8 mouse cellular contexts compared by ENCODE assay signal in the genomic region with DNA sequence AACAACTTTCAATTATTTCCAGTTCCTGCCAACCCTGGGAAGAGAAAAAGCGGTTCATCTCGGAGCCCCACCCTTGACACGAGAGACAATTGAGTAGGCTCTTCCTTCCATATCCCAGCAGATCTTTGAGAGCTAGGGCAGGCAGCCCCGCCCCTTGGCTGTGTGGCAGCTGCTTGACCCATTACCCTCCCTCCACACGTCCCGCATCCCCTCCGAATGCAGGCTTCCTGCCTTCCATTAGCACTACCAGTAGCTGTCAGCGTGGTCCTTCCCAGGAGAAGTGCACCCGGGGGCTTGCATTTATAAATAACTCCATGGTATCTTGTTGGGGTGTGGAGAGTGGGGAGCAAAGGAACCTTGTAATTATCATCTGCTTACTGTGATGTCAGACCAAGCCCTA. TPM values are rescaled to one million over a fixed set of nuclear protein-coding genes. Genes with fewer than 3 reads are reported as not detected.
DNase-seq lines count a peak whose midpoint lies in the region; ATAC-seq and TF ChIP-seq lines count a peak whose summit lies in the region.

No protein-coding gene starts in this region.

- no peak overlapping the region for H3K27ac ChIP-seq in cerebellum, adult 2 months (ENCODE audit: insufficient read depth, low read length)
- peak overlapping the region; percentile 60; the same call in 1 of the 2 replicates for H3K27ac ChIP-seq in hindbrain, embryonic 12.5 days
- H3K27ac ChIP-seq in lung, postnatal 0 days (ENCODE audit: low read length), result peak overlapping the region; percentile 27; the same call in 1 of the 2 replicates

- peaks cover 3% of the 10 kb centered on the region; the same call in 1 of the 2 replicates for H3K4me1 ChIP-seq in cerebellum, adult 2 months (ENCODE audit: control insufficient read depth, insufficient read depth, low read length)
- peaks cover 34% of the 10 kb centered on the region for H3K4me1 ChIP-seq in hindbrain, embryonic 12.5 days
- peaks cover 6% of the 10 kb centered on the region; the same call in 1 of the 2 replicates for H3K4me1 ChIP-seq in lung, postnatal 0 days (ENCODE audit: insufficient read depth, low read depth, low read length)

- TF ChIP-seq CTCF in cerebellum, adult 2 months (IDR thresholded peaks at IDR 0.05; ENCODE audit: borderline replicate concordance, insufficient read depth, low read depth, low read length), result no peak
- no peak for TF ChIP-seq CTCF in lung, postnatal 0 days (IDR thresholded peaks at IDR 0.05)

- TF ChIP-seq POLR2A in cerebellum, adult 2 months (IDR thresholded peaks at IDR 0.05; ENCODE audit: borderline replicate concordance, insufficient read depth, low read length), result no peak

- peak; percentile 21 to 25 for DNase-seq in cerebellum, postnatal 10 days
- DNase-seq in cerebellum, adult 2 months, result no peak
- peak; percentile 85 for DNase-seq in embryo, embryonic 10 days (ENCODE audit: low spot score)
- DNase-seq in lung, postnatal 0 days (ENCODE audit: low spot score), result peak; percentile 68
- DNase-seq in thymus, postnatal 4 days, result no peak
- DNase-seq in T-cell, adult 2 months (ENCODE audit: low spot score), result no peak
- no peak for DNase-seq in cerebellum, adult 8-10 months

- no peaks in the 10 kb centered on the region for H3K9me3 ChIP-seq in hindbrain, embryonic 12.5 days (replicated peaks)
- H3K9me3 ChIP-seq in lung, postnatal 0 days (ENCODE audit: low read length), result no peaks in the 10 kb centered on the region

- H3K9ac ChIP-seq in hindbrain, embryonic 12.5 days, result no peak overlapping the region
- no peak overlapping the region for H3K9ac ChIP-seq in lung, postnatal 0 days (replicated peaks; ENCODE audit: low read depth)

- WGBS in cerebellum, adult 2 months, result 65% methylated on average over 9 of the region's 9 CpGs
- 21% methylated on average over 9 of the region's 9 CpGs for WGBS in hindbrain, embryonic 12.5 days
- WGBS in lung, postnatal 0 days, result 26% methylated on average over 9 of the region's 9 CpGs

- no peaks in the 10 kb centered on the region for H3K36me3 ChIP-seq in hindbrain, embryonic 12.5 days
- no peaks in the 10 kb centered on the region for H3K36me3 ChIP-seq in lung, postnatal 0 days (ENCODE audit: insufficient read depth, low read length)

- no peak overlapping the region for H3K4me3 ChIP-seq in cerebellum, adult 2 months (replicated peaks; ENCODE audit: insufficient read depth, low read depth, low read length)
- no peak overlapping the region for H3K4me3 ChIP-seq in hindbrain, embryonic 12.5 days
- no peak overlapping the region for H3K4me3 ChIP-seq in lung, postnatal 0 days (ENCODE audit: low read depth, low read length)

- H3K4me2 ChIP-seq in hindbrain, embryonic 12.5 days (replicated peaks), result peak overlapping the region; percentile 23
- H3K4me2 ChIP-seq in lung, postnatal 0 days (replicated peaks; ENCODE audit: low read depth, low read length), result no peak overlapping the region

- H3K27me3 ChIP-seq in cerebellum, adult 2 months (ENCODE audit: control insufficient read depth, insufficient read depth, low read length), result no peaks in the 10 kb centered on the region
- H3K27me3 ChIP-seq in hindbrain, embryonic 12.5 days, result no peaks in the 10 kb centered on the region
- H3K27me3 ChIP-seq in lung, postnatal 0 days (replicated peaks; ENCODE audit: insufficient read depth, low read length), result 0 out of 2 replicates have a peak, but pooled peaks cover 5% of the 10 kb centered on the region

- ATAC-seq in hindbrain, embryonic 12.5 days (ENCODE audit: low FRiP score), result no peak
- ATAC-seq in lung, postnatal 0 days, result peak; percentile 12; the same call in 1 of the 2 replicates

- TF ChIP-seq EP300 in lung, postnatal 0 days (IDR thresholded peaks at IDR 0.05), result no peak

RNA-seq across cellular contexts. Expression of a gene that starts 2.3 kb away (rescaled TPM):
- 72.3 and 79.5 TPM in 2 replicates for polyA plus RNA-seq in cerebellum, adult 2 months (2012; rRNA removed)
- polyA plus RNA-seq in hindbrain, embryonic 12.5 days (2016; fragmentation: Nextera tagmentation; extraction: Ambion mirVana), result 68.6 and 69.0 TPM in 2 replicates
- polyA plus RNA-seq in lung, postnatal 0 days (2015; fragmentation: Nextera tagmentation; extraction: Ambion mirVana), result 29.0 and 29.3 TPM in 2 replicates

Comparison
In these comparisons a context has a peak if more than half of its experiments do, and no peak if none do; other contexts are left out.
1. DNase-seq: peak in cerebellum, postnatal 10 days (2 of 2), embryo, embryonic 10 days (single experiment) and lung, postnatal 0 days (single experiment); none in cerebellum, adult 2 months (0 of 2), thymus, postnatal 4 days (single experiment), T-cell, adult 2 months (single experiment) and cerebellum, adult 8-10 months (single experiment).